Mouse (Mus musculus) heart, adult 2 months (tissue): ENCODE measurements around the gene Tmod2.

Source experiments
- CTCF ChIP-seq: fragments of 200-600 bp; IDR thresholded peaks from 2 replicates; pipeline ENCODE4 v1.8.1; 2022; ENCODE audit warnings: antibody characterized with exemption, mild to moderate bottlenecking, moderate library complexity
- EP300 ChIP-seq: fragments of 200-500 bp; IDR thresholded peaks from 2 replicates; pipeline ENCODE4 v1.6.1; 2011; ENCODE audit warnings: low read depth, low read length, control low read depth; ENCODE audit not compliant: insufficient read depth
- POLR2A ChIP-seq: fragments of 200-500 bp; IDR thresholded peaks from 2 replicates; pipeline ENCODE4 v1.6.1; 2011; ENCODE audit warnings: mild to moderate bottlenecking, low read depth, low read length, control low read depth; ENCODE audit not compliant: insufficient read depth

DNA sequence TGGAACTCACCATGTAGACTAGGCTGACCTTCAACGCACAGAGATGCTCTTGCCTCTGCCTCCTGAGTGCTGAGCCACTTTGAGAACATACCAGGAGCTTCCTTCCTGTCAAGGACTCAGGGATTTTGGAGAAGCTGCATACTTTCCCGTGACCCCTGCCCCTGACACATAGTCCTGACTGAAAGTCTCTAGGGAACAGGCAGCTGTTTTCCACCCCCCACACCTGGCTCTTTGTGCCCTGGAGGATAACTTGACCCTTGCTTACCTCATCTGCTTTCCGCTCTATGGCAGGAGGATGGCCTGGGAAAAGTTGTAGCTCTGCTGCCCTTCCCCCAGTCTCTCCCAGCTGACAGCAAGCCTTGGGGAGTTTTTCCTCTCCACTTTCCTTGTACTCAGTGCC lies 93.4 kb downstream of the Tmod2 start:
- TF ChIP-seq CTCF: no peak
- TF ChIP-seq POLR2A: no peak
- no peak for TF ChIP-seq EP300
